Mouse (Mus musculus) MEL-GATA-1-ER (cell line): ENCODE results near the gene Slc9a8.

Source experiments
- DNase-seq: peaks from one replicate; pipeline ENCODE4 v3.0.0-alpha.2; 2012; ENCODE audit warnings: low read depth; ENCODE audit errors: extremely low read depth

The Slc9a8 gene

DNA sequence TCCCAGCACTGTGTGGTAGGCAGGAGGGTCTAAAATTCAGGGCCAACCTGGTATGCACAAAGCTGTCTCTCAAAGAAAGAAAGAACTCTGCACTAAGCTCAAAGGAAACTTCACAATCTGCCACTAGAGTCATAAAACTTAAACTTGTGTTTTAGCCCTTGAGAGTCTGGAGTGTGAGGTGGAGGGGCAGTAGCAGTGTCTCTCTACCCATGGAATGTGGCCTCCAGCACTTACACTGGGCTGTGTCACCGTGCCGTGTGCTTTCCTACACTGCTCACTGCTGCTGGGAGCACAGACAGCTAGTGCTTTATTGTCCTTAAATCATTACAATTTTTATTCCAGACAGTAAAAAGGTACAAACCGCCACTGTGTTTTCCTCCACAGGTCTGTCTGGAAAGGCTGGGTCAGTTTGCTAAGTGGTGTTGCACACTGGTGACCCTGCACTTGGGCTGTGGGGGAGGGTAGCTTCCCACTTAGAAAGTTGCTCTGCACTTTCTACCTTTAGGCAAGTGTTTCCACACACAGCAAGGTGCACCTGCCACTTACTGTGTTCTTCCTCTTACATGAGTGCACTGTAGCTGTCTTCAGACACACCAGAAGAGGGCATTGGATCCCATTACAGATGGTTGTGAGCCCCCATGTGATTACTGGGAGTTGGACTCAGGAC is 86.3 kb downstream of the Slc9a8 start:
- DNase-seq: no peak

- no peak for DNase-seq
Measured at GRCm38 (mm10) chr2:167508569-167508968, 87.1 kb downstream of the Slc9a8 start.

DNA sequence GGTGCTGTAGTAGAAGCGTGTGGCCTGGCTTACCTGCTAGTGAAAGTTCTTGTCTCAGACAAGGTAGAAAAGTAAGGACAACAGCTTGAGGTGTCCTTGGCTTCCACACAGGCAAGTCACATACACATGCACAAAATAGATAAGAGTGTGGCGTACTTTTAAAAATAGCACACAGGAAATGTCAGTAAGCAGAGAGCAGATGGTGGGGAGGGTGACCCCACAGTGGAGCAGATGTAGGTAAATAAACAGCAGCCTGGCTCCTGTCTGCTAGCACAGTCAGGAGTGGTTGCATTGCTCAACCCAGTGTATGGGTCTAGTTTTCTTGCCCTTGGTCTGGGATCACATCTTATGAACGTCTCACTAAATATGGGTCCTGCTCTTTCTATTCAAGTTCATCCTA is 89.0 kb downstream of the Slc9a8 start:
- DNase-seq: no peak

GRCm38 (mm10) chr2:167512365-167512764 is 90.9 kb downstream of the Slc9a8 start:
- DNase-seq: no peak

GRCm38 (mm10) chr2:167512970-167513369 is 91.5 kb downstream of the Slc9a8 start:
- DNase-seq: no peak

GRCm38 (mm10) chr2:167514641-167515040 is 93.1 kb downstream of the Slc9a8 start:
- DNase-seq: no peak

DNA sequence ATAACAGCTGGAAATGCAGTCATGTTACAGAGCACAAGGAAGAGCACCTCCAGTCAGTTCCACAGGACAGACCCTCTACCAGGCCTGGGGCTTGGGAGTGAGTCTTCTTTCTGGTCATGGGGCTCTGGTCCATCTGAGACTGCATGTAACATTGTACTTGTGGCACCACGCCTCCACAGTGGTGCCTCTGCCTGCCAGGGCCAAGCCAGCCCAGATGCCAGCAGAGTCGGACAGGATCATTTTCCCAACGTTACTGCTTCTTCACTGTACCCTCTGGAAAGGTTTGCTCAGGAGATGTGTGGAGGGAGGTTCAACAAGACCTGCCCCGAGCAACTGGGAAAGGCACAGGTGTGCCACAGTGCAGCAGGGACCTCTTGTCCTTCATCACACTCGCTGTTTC is 94.2 kb downstream of the Slc9a8 start:
- no peak for DNase-seq

GRCm38 (mm10) chr2:167519606-167520252 is 98.2 kb downstream of the Slc9a8 start:
- no peak for DNase-seq
